ENCODE assay signal across 13 mouse cellular contexts in the genomic region with DNA sequence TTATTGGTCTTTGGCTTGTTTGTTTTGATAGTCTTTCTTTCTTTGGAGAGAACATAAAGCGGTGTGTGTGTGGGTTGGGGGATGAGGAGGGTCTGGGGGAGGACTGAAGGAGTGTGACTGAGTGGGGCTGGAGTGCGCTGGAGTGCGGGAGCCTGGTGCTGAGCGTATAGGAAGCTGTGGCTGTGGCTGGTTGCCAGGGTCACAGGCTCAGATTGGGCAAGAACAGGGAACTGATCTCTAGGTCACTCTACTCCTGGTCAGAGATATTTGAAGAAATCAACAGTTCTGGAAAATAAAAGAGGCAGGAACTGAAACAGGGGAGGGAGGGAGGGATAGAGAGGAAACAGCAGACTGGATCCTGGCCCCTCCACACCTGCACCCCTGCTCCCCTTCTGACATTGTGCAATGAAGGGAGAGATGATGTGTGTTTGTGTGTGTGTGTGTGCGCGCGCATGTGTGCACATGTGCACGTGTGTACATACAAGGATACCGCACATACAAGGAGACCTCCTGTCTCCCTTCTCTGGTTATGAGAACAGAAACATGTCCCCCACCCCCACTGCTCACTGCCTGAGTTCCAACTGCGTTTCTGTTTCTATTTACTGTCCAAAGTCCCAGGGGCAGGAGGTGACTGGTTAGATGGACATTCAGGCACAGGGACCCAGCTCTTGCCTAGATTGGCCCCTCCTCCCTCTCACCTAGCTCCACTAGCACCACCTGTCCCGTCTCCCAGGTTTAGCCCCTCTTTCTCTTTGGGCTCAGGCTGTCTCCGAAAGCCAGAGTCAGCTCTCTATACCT. TPM values are rescaled to one million over a fixed set of nuclear protein-coding genes. Genes with fewer than 3 reads are reported as not detected.
DNase-seq lines count a peak whose midpoint lies in the region; ATAC-seq and TF ChIP-seq lines count a peak whose summit lies in the region.
"Had no signal": no experiment of that assay in that cellular context is flagged by ENCODE, and none has a peak within 500 bp of the region (broad histone marks: within the 10 kb centered on the region; RNA-seq: fewer than 3 reads in every experiment).

A gene (plus strand): TSS at position 659 of the 798 bp plus-strand sequence.

- H3K4me3 ChIP-seq in lung, postnatal 0 days (ENCODE audit: low read depth, low read length), result no peak within 1 kb of the TSS
- H3K4me3 ChIP-seq: embryonic facial prominence, embryonic 15.5 days; heart, embryonic 15.5 days had no signal

- no peak within 1 kb of the TSS for H3K4me2 ChIP-seq in lung, postnatal 0 days (replicated peaks; ENCODE audit: low read depth, low read length)
- H3K4me2 ChIP-seq: embryonic facial prominence, embryonic 15.5 days; heart, embryonic 15.5 days had no signal

- no peak for TF ChIP-seq EP300 in lung, postnatal 0 days (IDR thresholded peaks at IDR 0.05)

- TF ChIP-seq CTCF in lung, postnatal 0 days (IDR thresholded peaks at IDR 0.05), result no peak

- no peak within 1 kb of the TSS for H3K27ac ChIP-seq in lung, postnatal 0 days (ENCODE audit: low read length)
- H3K27ac ChIP-seq: embryonic facial prominence, embryonic 15.5 days; heart, embryonic 15.5 days had no signal

- WGBS in lung, postnatal 0 days, result 57% methylated on average over 12 of the region's 12 CpGs

- no peaks in the 10 kb centered on the region for H3K36me3 ChIP-seq in lung, postnatal 0 days (ENCODE audit: insufficient read depth, low read length)
- H3K36me3 ChIP-seq: embryonic facial prominence, embryonic 15.5 days; G1E; heart, embryonic 15.5 days had no signal

- H3K4me1 ChIP-seq in lung, postnatal 0 days (ENCODE audit: insufficient read depth, low read depth, low read length), result no peaks in the 10 kb centered on the region; the same call in 1 of the 2 replicates
- H3K4me1 ChIP-seq: embryonic facial prominence, embryonic 15.5 days; heart, embryonic 15.5 days had no signal

- intact Hi-C loops in heart, postnatal 36 days (cut with DNase I), result no loop called here

- DNase-seq in layer of hippocampus, adult 11-12 months (ENCODE audit: low spot score), result peak; percentile 48
- DNase-seq in layer of hippocampus, postnatal 25 days (ENCODE audit: extremely low spot score in 1 of 2, low spot score in 1 of 2), result no peak
- DNase-seq in heart, postnatal 36 days, result peak; percentile 34 to 58
- DNase-seq in lung, postnatal 0 days (ENCODE audit: low spot score), result peak; percentile 54
- DNase-seq in yolk sac, embryonic 10.5 days (ENCODE audit: low spot score), result peak; percentile 86
- DNase-seq in cerebellum, postnatal 4 days (ENCODE audit: low spot score in 2 of 2), result no peak
- DNase-seq in urinary bladder, postnatal 4 days (ENCODE audit: low spot score in 2 of 2), result no peak

- H3K9me3 ChIP-seq in lung, postnatal 0 days (ENCODE audit: low read length), result no peaks in the 10 kb centered on the region
- H3K9me3 ChIP-seq: embryonic facial prominence, embryonic 15.5 days; heart, embryonic 15.5 days had no signal

- ATAC-seq in lung, postnatal 0 days, result peak; percentile 56

- H3K27me3 ChIP-seq in lung, postnatal 0 days (replicated peaks; ENCODE audit: insufficient read depth, low read length), result no peaks in the 10 kb centered on the region
- H3K27me3 ChIP-seq: embryonic facial prominence, embryonic 15.5 days; heart, embryonic 15.5 days had no signal

- H3K9ac ChIP-seq in lung, postnatal 0 days (replicated peaks; ENCODE audit: low read depth), result no peak within 1 kb of the TSS
- H3K9ac ChIP-seq: embryonic facial prominence, embryonic 15.5 days; heart, embryonic 15.5 days had no signal

RNA-seq across cellular contexts. Expression of the gene that starts here (rescaled TPM):
- not detected for total RNA-seq in layer of hippocampus, postnatal 25 days (2021)
- total RNA-seq in heart, postnatal 36 days (2021), result not detected
- polyA plus RNA-seq in lung, postnatal 0 days (2015; fragmentation: Nextera tagmentation; extraction: Ambion mirVana), result not detected in 2 replicates
- total RNA-seq: G1E; layer of hippocampus, postnatal 10 days; megakaryocyte-erythroid progenitor cell, adult 5-6 weeks; neutrophil, adult 5-6 weeks had no signal
- polyA plus RNA-seq: G1E; heart, embryonic 15.5 days had no signal

Comparison
In these comparisons a context has a peak if more than half of its experiments do, and no peak if none do; other contexts are left out.
1. DNase-seq: peak in layer of hippocampus, adult 11-12 months (single experiment) and yolk sac, embryonic 10.5 days (single experiment); none in layer of hippocampus, postnatal 25 days (0 of 2), cerebellum, postnatal 4 days (0 of 2) and urinary bladder, postnatal 4 days (0 of 2).
2. Peak in DNase-seq in heart, postnatal 36 days; RNA of the gene not detected or under 1 TPM.
3. Peak in DNase-seq and ATAC-seq in lung, postnatal 0 days; RNA of the gene not detected or under 1 TPM.